Comparison of ENCODE assay signal across 1 mouse cellular context in genomic region chr3:94837183-94837890, GRCm38 (mm10).
TF ChIP-seq lines count a peak whose summit lies in the region.

Pogz (plus strand) TSS chr3:94837567.

TF ChIP-seq in MEL, 35 proteins besides CTCF, POLR2A, EP300 and RAD21 (continued from another document):
- TF ChIP-seq USF1 (IDR thresholded peaks at IDR 0.05; ENCODE audit: low read depth, low read length) = 0 out of 2 replicates have a peak, but pooled peaks have one; percentile 28
- peak; percentile 96 for TF ChIP-seq KAT2A (conservative IDR thresholded peaks at IDR 0.05; ENCODE audit: low read depth, low read length)
- TF ChIP-seq UBTF (IDR thresholded peaks at IDR 0.05; ENCODE audit: borderline replicate concordance, insufficient read depth, low read depth, low read length) = no peak
